Mouse (Mus musculus) MEL (cell line): ENCODE data around the gene Mpp2. TPM values are rescaled to one million over a fixed set of nuclear protein-coding genes. Genes with fewer than 3 reads are reported as not detected.

Experiments
- DNase-seq: peaks from one replicate; pipeline ENCODE4 v3.0.0; 2011; ENCODE audit warnings: low read depth, low spot score
- H3K27ac ChIP-seq: 2 replicates; pipeline ENCODE4 v1.5.1; 2012; ENCODE audit warnings: low read depth, mild to moderate bottlenecking, control low read depth, low read length, moderate library complexity; ENCODE audit not compliant: control insufficient read depth
- H3K27me3 ChIP-seq, 2 experiments: fragments of 150-350 bp in 1 of 2; sonication (generic) in 1 of 2; 2 replicates each; pipeline ENCODE4 v1.6.1; 2012; ENCODE audit warnings: low read length in 2 of 2, mild to moderate bottlenecking in 2 of 2, improper control_type of control experiment in 1 of 2, moderate library complexity in 1 of 2; ENCODE audit not compliant: insufficient read depth in 2 of 2, control insufficient read depth in 1 of 2
- H3K36me3 ChIP-seq, 2 experiments: 2 replicates each; pipeline ENCODE4 v1.6.1; 2012 to 2014; ENCODE audit warnings: low read length in 2 of 2, improper control_type of control experiment in 1 of 2, inconsistent platforms in 1 of 2, mild to moderate bottlenecking in 1 of 2; ENCODE audit not compliant: insufficient read depth in 2 of 2, control insufficient read depth in 1 of 2
- H3K4me1 ChIP-seq, 2 experiments: fragments of 150-350 bp in 1 of 2; sonication (generic) in 1 of 2; 2 replicates each; pipeline ENCODE4 v1.6.1; 2012; ENCODE audit warnings: low read length in 2 of 2, improper control_type of control experiment in 1 of 2, mild to moderate bottlenecking in 1 of 2; ENCODE audit not compliant: insufficient read depth in 2 of 2, control insufficient read depth in 1 of 2
- H3K4me3 ChIP-seq, 2 experiments: fragments of 150-350 bp in 1 of 2; sonication (generic) in 1 of 2; 2 replicates each; pipeline ENCODE4 v1.5.1; 2012; ENCODE audit warnings: low read depth in 2 of 2, low read length in 2 of 2, mild to moderate bottlenecking in 2 of 2, moderate library complexity in 2 of 2, control low read depth in 1 of 2, improper control_type of control experiment in 1 of 2; ENCODE audit not compliant: control insufficient read depth in 1 of 2, insufficient read depth in 1 of 2
- H3K79me2 ChIP-seq: 2 replicates; pipeline ENCODE4 v1.6.1; 2012; ENCODE audit warnings: mild to moderate bottlenecking, low read length, moderate library complexity; ENCODE audit not compliant: control insufficient read depth, poor library complexity, insufficient read depth
- H3K9ac ChIP-seq: 2 replicates; pipeline ENCODE4 v1.6.1; 2012; ENCODE audit warnings: low read depth, mild to moderate bottlenecking, control low read depth, low read length, moderate library complexity; ENCODE audit not compliant: control insufficient read depth, poor library complexity, severe bottlenecking
- H3K9me3 ChIP-seq: fragments of 150-350 bp; sonication (generic); replicated peaks from 2 replicates; pipeline ENCODE4 v1.6.1; 2012; ENCODE audit warnings: mild to moderate bottlenecking, low read length, improper control_type of control experiment, moderate library complexity; ENCODE audit not compliant: insufficient read depth
- CHD2 ChIP-seq: IDR thresholded peaks from 2 replicates; pipeline ENCODE4 v1.6.1; 2011; ENCODE audit warnings: low read length, improper control_type of control experiment
- CTCF ChIP-seq, 3 experiments: IDR thresholded peaks in 2 of 3; conservative IDR thresholded peaks in 1 of 3; 2 replicates each; pipeline ENCODE4 v1.5.1; 2011 to 2012; ENCODE audit warnings: low read length in 3 of 3, low read depth in 2 of 3, mild to moderate bottlenecking in 2 of 3, improper control_type of control experiment in 1 of 3, inconsistent platforms in 1 of 3, mixed read lengths in 1 of 3, moderate library complexity in 1 of 3; ENCODE audit not compliant: control insufficient read depth in 1 of 3, insufficient read depth in 1 of 3, poor library complexity in 1 of 3, severe bottlenecking in 1 of 3
- E2F4 ChIP-seq: IDR thresholded peaks from 2 replicates; pipeline ENCODE4 v1.6.1; 2011; ENCODE audit warnings: low read depth, low read length, improper control_type of control experiment, borderline replicate concordance
- ELF1 ChIP-seq: IDR thresholded peaks from 2 replicates; pipeline ENCODE4 v1.6.1; 2014; ENCODE audit warnings: low read depth, mild to moderate bottlenecking, inconsistent platforms, low read length, improper control_type of control experiment, moderate library complexity
- EP300 ChIP-seq, 2 experiments: IDR thresholded peaks; 2 replicates each; pipeline ENCODE4 v1.6.1; 2011; ENCODE audit warnings: improper control_type of control experiment in 2 of 2, low read length in 2 of 2, low read depth in 1 of 2, mild to moderate bottlenecking in 1 of 2
- ETS1 ChIP-seq: IDR thresholded peaks from 2 replicates; pipeline ENCODE4 v1.6.1; 2012; ENCODE audit warnings: low read depth, mild to moderate bottlenecking, inconsistent platforms, low read length, improper control_type of control experiment, moderate library complexity
- GABPA ChIP-seq: IDR thresholded peaks from 2 replicates; pipeline ENCODE4 v1.6.1; 2012; ENCODE audit warnings: low read depth, mild to moderate bottlenecking, inconsistent platforms, low read length, improper control_type of control experiment, moderate library complexity
- JUND ChIP-seq: IDR thresholded peaks from 2 replicates; pipeline ENCODE4 v1.6.1; 2011; ENCODE audit warnings: low read depth, mild to moderate bottlenecking, improper control_type of control experiment, low read length
- KAT2A ChIP-seq: conservative IDR thresholded peaks from 2 replicates; pipeline ENCODE4 v1.6.1; 2012; ENCODE audit warnings: low read depth, low read length, improper control_type of control experiment, inconsistent platforms
- MAFK ChIP-seq: IDR thresholded peaks from 2 replicates; pipeline ENCODE4 v1.6.1; 2011; ENCODE audit warnings: low read depth, mild to moderate bottlenecking, low read length, improper control_type of control experiment, borderline replicate concordance
- MAX ChIP-seq: IDR thresholded peaks from 2 replicates; pipeline ENCODE4 v1.6.1; 2011; ENCODE audit warnings: low read length, improper control_type of control experiment
- MAZ ChIP-seq: IDR thresholded peaks from 2 replicates; pipeline ENCODE4 v1.6.1; 2012; ENCODE audit warnings: low read depth, mild to moderate bottlenecking, inconsistent platforms, low read length, improper control_type of control experiment
- MEF2A ChIP-seq: IDR thresholded peaks from 2 replicates; pipeline ENCODE4 v1.6.1; 2014; ENCODE audit warnings: low read depth, mild to moderate bottlenecking, inconsistent platforms, low read length, improper control_type of control experiment; ENCODE audit not compliant: poor library complexity, insufficient replicate concordance, severe bottlenecking; ENCODE audit errors: extremely low read depth
- MXI1 ChIP-seq: IDR thresholded peaks from 2 replicates; pipeline ENCODE4 v1.6.1; 2011; ENCODE audit warnings: mild to moderate bottlenecking, low read depth, low read length, improper control_type of control experiment
- MYB ChIP-seq: IDR thresholded peaks from 2 replicates; pipeline ENCODE4 v1.6.1; 2011; ENCODE audit warnings: mild to moderate bottlenecking, low read depth, low read length, improper control_type of control experiment
- NELFE ChIP-seq: IDR thresholded peaks from 2 replicates; pipeline ENCODE4 v1.6.1; 2011; ENCODE audit warnings: low read depth, low read length, improper control_type of control experiment
- POLR2A ChIP-seq, 2 experiments: IDR thresholded peaks; 2 replicates each; pipeline ENCODE4 v1.6.1; 2011 to 2012; ENCODE audit warnings: low read length in 2 of 2, mild to moderate bottlenecking in 2 of 2, control low read depth in 1 of 2, improper control_type of control experiment in 1 of 2, low read depth in 1 of 2, moderate library complexity in 1 of 2; ENCODE audit not compliant: control insufficient read depth in 1 of 2, insufficient read depth in 1 of 2, poor library complexity in 1 of 2
- POLR2AphosphoS2 ChIP-seq: IDR thresholded peaks from 2 replicates; pipeline ENCODE4 v1.6.1; 2011; ENCODE audit warnings: low read length, improper control_type of control experiment
- POLR2AphosphoS5 ChIP-seq: IDR thresholded peaks from 2 replicates; pipeline ENCODE4 v1.6.1; 2012; ENCODE audit warnings: low read depth, borderline replicate concordance, mild to moderate bottlenecking, inconsistent platforms, low read length, moderate library complexity, mixed read lengths
- RAD21 ChIP-seq: IDR thresholded peaks from 2 replicates; pipeline ENCODE4 v1.6.1; 2011; ENCODE audit warnings: mild to moderate bottlenecking, low read depth, low read length, improper control_type of control experiment
- SIN3A ChIP-seq: IDR thresholded peaks from 2 replicates; pipeline ENCODE4 v1.6.1; 2012; ENCODE audit warnings: low read length, improper control_type of control experiment, inconsistent platforms
- SMC3 ChIP-seq: IDR thresholded peaks from 2 replicates; pipeline ENCODE4 v1.6.1; 2011; ENCODE audit warnings: low read depth, low read length, improper control_type of control experiment
- TAL1 ChIP-seq: IDR thresholded peaks from 2 replicates; pipeline ENCODE4 v1.6.1; 2012; ENCODE audit warnings: mild to moderate bottlenecking, inconsistent platforms, low read length, moderate library complexity, mixed read lengths
- TBP ChIP-seq: IDR thresholded peaks from 2 replicates; pipeline ENCODE4 v1.8.0; 2011; ENCODE audit warnings: low read depth, low read length, improper control_type of control experiment
- UBTF ChIP-seq: IDR thresholded peaks from 2 replicates; pipeline ENCODE4 v1.6.1; 2012; ENCODE audit warnings: low read depth, mild to moderate bottlenecking, inconsistent platforms, low read length, improper control_type of control experiment, moderate library complexity, borderline replicate concordance; ENCODE audit not compliant: insufficient read depth
- USF1 ChIP-seq: IDR thresholded peaks from 2 replicates; pipeline ENCODE4 v1.6.1; 2014; ENCODE audit warnings: low read depth, mild to moderate bottlenecking, inconsistent platforms, low read length, improper control_type of control experiment, moderate library complexity
- USF2 ChIP-seq, 2 experiments: IDR thresholded peaks; 2 replicates each; pipeline ENCODE4 v1.6.1; 2011 to 2012; ENCODE audit warnings: improper control_type of control experiment in 2 of 2, low read length in 2 of 2, borderline replicate concordance in 1 of 2, inconsistent platforms in 1 of 2, low read depth in 1 of 2, mild to moderate bottlenecking in 1 of 2; ENCODE audit not compliant: insufficient read depth in 1 of 2
- ZKSCAN1 ChIP-seq: IDR thresholded peaks from 2 replicates; pipeline ENCODE4 v1.6.1; 2012; ENCODE audit warnings: low read depth, mild to moderate bottlenecking, inconsistent platforms, low read length, improper control_type of control experiment, moderate library complexity
- ZMIZ1 ChIP-seq: IDR thresholded peaks from 2 replicates; pipeline ENCODE4 v1.6.1; 2012; ENCODE audit warnings: low read depth, mild to moderate bottlenecking, inconsistent platforms, low read length, improper control_type of control experiment, moderate library complexity
- ZNF384 ChIP-seq: IDR thresholded peaks from 2 replicates; pipeline ENCODE4 v1.6.1; 2012; ENCODE audit warnings: low read depth, mild to moderate bottlenecking, inconsistent platforms, low read length, improper control_type of control experiment
- polyA plus RNA-seq, 2 experiments: library from polyadenylated mRNA; stranded (reverse) in 1 of 2; unstranded in 1 of 2; fragments of >175 nt in 1 of 2; fragments of >200 nt in 1 of 2; gene quantifications; 2 replicates each; pipeline versions ENCODE4 v1.2.1 to v1.2.4; 2012; ENCODE audit warnings: low replicate concordance in 2 of 2, low read depth in 1 of 2; ENCODE audit not compliant: insufficient read length in 2 of 2, insufficient read depth in 1 of 2, missing spikeins in 1 of 2
- total RNA-seq: library from RNA; depleted of rRNA; stranded (reverse); fragments of 300-350 nt; gene quantifications from 2 replicates; pipeline ENCODE4 v1.2.3, GENCODE M21; 2012

The Mpp2 gene
- total and polyA plus RNA-seq, 3 experiments, result 2.9 to 16.3 TPM; not detected in 1

DNA sequence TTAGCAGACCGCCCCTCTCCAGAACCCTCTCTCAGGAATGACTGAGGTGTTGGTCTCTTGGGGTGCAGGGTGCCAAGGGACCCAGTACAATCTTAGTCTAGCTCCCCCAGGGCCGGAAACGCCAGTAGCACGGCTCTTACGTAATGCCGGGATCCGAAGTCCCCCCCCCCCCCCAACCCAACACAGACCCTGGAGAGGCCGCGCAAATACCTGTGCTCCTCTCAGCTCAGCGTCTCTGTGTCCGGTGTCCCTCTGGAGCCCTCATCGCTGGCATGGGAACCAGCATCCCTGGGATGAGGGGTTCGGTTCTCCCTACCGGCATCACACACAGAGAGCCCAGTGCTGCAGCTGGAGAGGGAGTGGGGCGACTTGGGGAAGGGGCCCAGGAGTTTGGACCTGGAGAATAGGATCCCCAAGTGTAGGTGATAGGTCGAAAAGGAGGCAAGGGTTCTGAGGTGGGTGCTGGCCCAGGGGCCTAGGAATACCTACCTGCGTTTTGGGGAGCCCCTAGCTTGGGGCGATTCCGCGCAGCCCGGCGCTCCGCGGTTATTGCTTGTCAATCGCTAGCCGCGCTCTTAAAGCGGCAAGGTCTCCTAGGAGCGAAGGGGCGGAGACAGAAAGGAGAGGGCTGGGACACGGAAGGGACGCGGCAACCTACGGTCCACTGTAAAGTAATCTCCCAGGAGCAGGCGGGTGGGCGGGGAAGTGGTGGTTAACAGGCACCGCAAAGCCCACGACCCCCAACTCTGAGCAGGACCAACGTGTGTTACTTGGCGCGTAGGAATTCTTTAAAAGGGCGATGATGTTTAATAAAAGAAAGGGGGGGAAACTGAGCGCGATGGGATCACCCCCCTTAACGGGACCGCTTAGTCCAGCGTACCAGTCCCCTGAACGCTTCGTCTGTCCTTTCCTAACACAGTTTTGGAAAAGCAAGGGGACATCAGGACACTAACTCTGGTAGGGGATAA is at the start of gene Mpp2 (continued):
- TF ChIP-seq USF1 (peak; percentile 18; the same call in 1 of the 2 replicates), KAT2A (no peak), RAD21 (no peak), POLR2AphosphoS2 (no peak), CHD2 (no peak), GABPA (no peak)

GRCm38 (mm10) chr11:102137625-102138446 is 49.5 kb upstream of the Mpp2 start:
- H3K4me3 ChIP-seq, result peak overlapping the region; percentile 59 to 82
- H3K9ac ChIP-seq, result peak overlapping the region; percentile 63
- no peaks in the 10 kb centered on the region for H3K79me2 ChIP-seq
- H3K36me3 ChIP-seq, result no peaks in the 10 kb centered on the region; a peak in 1 of 4 replicates
- H3K9me3 ChIP-seq, result no peaks in the 10 kb centered on the region
- DNase-seq, result peak; percentile 94
- H3K27me3 ChIP-seq, result no peaks in the 10 kb centered on the region; a peak in 2 of 4 replicates
- H3K4me1 ChIP-seq, result peaks cover 2 to 5% of the 10 kb centered on the region in 2 experiments; a peak in 1 of 4 replicates
- peak overlapping the region; percentile 69 for H3K27ac ChIP-seq
- TF ChIP-seq MAFK, result no peak
- TF ChIP-seq ETS1, result peak; percentile 54; the same call in 1 of the 2 replicates
- peak; percentile 58 for TF ChIP-seq SIN3A
- TF ChIP-seq CTCF (IDR thresholded peaks at IDR 0.05 in 2 of 3, conservative IDR thresholded peaks at IDR 0.05 in 1 of 3; ENCODE audit: control insufficient read depth in 1 of 3, insufficient read depth in 1 of 3, low read depth in 2 of 3, low read length in 3 of 3, poor library complexity in 1 of 3, severe bottlenecking in 1 of 3), result peak in 2 of 3 experiments; percentile 15 to 17; a peak in 2 of 6 replicates
- no peak for TF ChIP-seq ZMIZ1
- peak; percentile 66; the same call in 1 of the 2 replicates for TF ChIP-seq MAX
- no peak for TF ChIP-seq MYB
- TF ChIP-seq EP300 (IDR thresholded peaks at IDR 0.05; ENCODE audit: low read depth in 1 of 2, low read length in 2 of 2), result peak in 1 of 2 experiments; percentile 42; a peak in 1 of 4 replicates
- peak; percentile 56 for TF ChIP-seq ELF1
- TF ChIP-seq TAL1, result no peak
- peak; percentile 74 for TF ChIP-seq MXI1
- no peak for TF ChIP-seq JUND
- 0 out of 2 replicates have a peak, but pooled peaks have one; percentile 2 for TF ChIP-seq ZNF384
- TF ChIP-seq USF1, result no peak
- TF ChIP-seq POLR2A (IDR thresholded peaks at IDR 0.05; ENCODE audit: control insufficient read depth in 1 of 2, insufficient read depth in 1 of 2, low read depth in 1 of 2, low read length in 2 of 2, poor library complexity in 1 of 2), result no peak
- TF ChIP-seq RAD21, result no peak
- peak; percentile 43 for TF ChIP-seq SMC3
- TF ChIP-seq NELFE, result peak; percentile 36
- no peak for TF ChIP-seq MEF2A
- no peak for TF ChIP-seq USF2 (IDR thresholded peaks at IDR 0.05; ENCODE audit: borderline replicate concordance in 1 of 2, insufficient read depth in 1 of 2, low read depth in 1 of 2, low read length in 2 of 2)
- TF ChIP-seq ZKSCAN1, result 0 out of 2 replicates have a peak, but pooled peaks have one; percentile 33
- TF ChIP-seq CHD2, result no peak
- peak; percentile 98 for TF ChIP-seq TBP
- TF ChIP-seq GABPA, result no peak
- TF ChIP-seq POLR2AphosphoS5, result no peak
- TF ChIP-seq MAZ, result 0 out of 2 replicates have a peak, but pooled peaks have one; percentile 34
- no peak for TF ChIP-seq UBTF
- no peak for TF ChIP-seq E2F4
- TF ChIP-seq KAT2A, result peak; percentile 25; the same call in 1 of the 2 replicates
